Mouse (Mus musculus) heart, embryonic 16.5 days (tissue): ENCODE data around the gene Gm10295. TPM values are rescaled to one million over a fixed set of nuclear protein-coding genes. Genes with fewer than 3 reads are reported as not detected.

Experiments
- ATAC-seq: fragments of 200-750 bp; cut with Nextera tagmentation; replicated peaks from 2 replicates; pipeline ENCODE4 v1.8.0; 2017; ENCODE audit warnings: moderate number of reproducible peaks; ENCODE audit not compliant: insufficient read depth, low FRiP score; ENCODE audit errors: extremely low read depth
- H3K27ac ChIP-seq: fragments of 300-500 bp; sonication (generic); 2 replicates; pipeline ENCODE4 v1.5.1; 2014; ENCODE audit warnings: mild to moderate bottlenecking, low read length, control low read depth, moderate library complexity
- H3K27me3 ChIP-seq: fragments of 300-500 bp; sonication (generic); 2 replicates; pipeline ENCODE4 v1.6.1; 2014; ENCODE audit warnings: low read length, mixed read lengths; ENCODE audit not compliant: control insufficient read depth, insufficient read depth
- H3K36me3 ChIP-seq: fragments of 300-500 bp; sonication (generic); 2 replicates; pipeline ENCODE4 v1.6.1; 2014; ENCODE audit not compliant: control insufficient read depth, insufficient read depth
- H3K4me1 ChIP-seq: fragments of 300-500 bp; sonication (generic); 2 replicates; pipeline ENCODE4 v1.6.1; 2014; ENCODE audit warnings: low read length, mixed read lengths; ENCODE audit not compliant: control insufficient read depth, insufficient read depth
- H3K4me2 ChIP-seq: fragments of 300-500 bp; sonication (generic); 2 replicates; pipeline ENCODE4 v1.6.1; 2014; ENCODE audit warnings: low read depth, mild to moderate bottlenecking, control low read depth, low read length
- H3K4me3 ChIP-seq: fragments of 300-500 bp; sonication (generic); 2 replicates; pipeline ENCODE4 v1.5.1; 2014; ENCODE audit warnings: mild to moderate bottlenecking, control low read depth, low read length
- H3K9ac ChIP-seq: fragments of 300-500 bp; sonication (generic); 2 replicates; pipeline ENCODE4 v1.6.1; 2014; ENCODE audit warnings: low read length, control low read depth
- H3K9me3 ChIP-seq: fragments of 300-500 bp; sonication (generic); replicated peaks from 2 replicates; pipeline ENCODE4 v1.6.1; 2016; ENCODE audit warnings: low read length; ENCODE audit not compliant: control insufficient read depth
- WGBS: fragments of 180-500 bp; shearing (Covaris S2); extraction: QIAGEN DNeasy Blood & Tissue Kit; methylation state at CpG from one replicate; pipeline ENCODE4 v1.1.7; 2014; 5-methylcytosine and 5-hydroxymethylcytosine counted together
- polyA plus RNA-seq: library from polyadenylated mRNA; unstranded; fragments of >200 nt; fragmentation: Nextera tagmentation; extraction: Ambion mirVana; gene quantifications from 2 replicates; pipeline ENCODE4 v1.2.1, GENCODE M21; 2015

Gm10295 gene
- polyA plus RNA-seq, 1 experiment from 2014 or later = not detected

DNA sequence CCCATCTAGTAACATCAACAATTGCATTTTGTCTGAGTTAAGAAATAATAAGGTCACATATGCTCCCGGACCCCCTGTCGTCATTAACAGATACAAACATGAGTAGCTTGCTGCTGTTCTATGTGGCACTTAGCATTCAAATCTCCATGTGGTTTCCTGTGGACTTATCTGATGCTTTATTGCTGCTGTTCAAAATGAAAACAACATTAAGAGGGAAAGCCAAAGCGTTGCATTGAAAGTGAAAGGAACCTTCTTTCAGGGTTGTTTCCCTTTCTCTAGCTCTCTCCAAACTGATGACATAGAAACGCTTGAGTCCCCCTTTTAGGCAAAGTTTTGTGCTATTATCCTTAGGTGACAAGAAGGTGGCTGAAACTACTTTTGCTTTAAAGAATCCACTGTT, 48.6 kb downstream of the Gm10295 start:
- H3K27ac ChIP-seq = no peak overlapping the region
- no peak overlapping the region for H3K9ac ChIP-seq
- no peaks in the 10 kb centered on the region for H3K4me1 ChIP-seq
- H3K4me3 ChIP-seq = no peak overlapping the region
- ATAC-seq = no peak
- no peaks in the 10 kb centered on the region for H3K27me3 ChIP-seq
- WGBS = 67% methylated on average over 4 of the region's 4 CpGs
- H3K9me3 ChIP-seq = no peaks in the 10 kb centered on the region
- H3K4me2 ChIP-seq = no peak overlapping the region
- H3K36me3 ChIP-seq = no peaks in the 10 kb centered on the region
